Mouse (Mus musculus) hindbrain, embryonic 13.5 days (tissue): ENCODE measurements around the gene Plch2. TPM values are rescaled to one million over a fixed set of nuclear protein-coding genes. Genes with fewer than 3 reads are reported as not detected.

Experiments
- ATAC-seq: fragments of 200-750 bp; cut with Nextera tagmentation; 2 replicates; pipeline ENCODE4 v1.8.0; 2017; ENCODE audit warnings: moderate TSS enrichment; ENCODE audit not compliant: low FRiP score
- H3K27ac ChIP-seq: fragments of 300-500 bp; sonication (generic); 2 replicates; pipeline ENCODE4 v1.5.1; 2015; ENCODE audit warnings: inconsistent platforms, mild to moderate bottlenecking, moderate library complexity
- H3K27me3 ChIP-seq: fragments of 300-500 bp; sonication (generic); 2 replicates; pipeline ENCODE4 v1.6.1; 2015; ENCODE audit warnings: mild to moderate bottlenecking, inconsistent platforms
- H3K36me3 ChIP-seq: fragments of 300-500 bp; sonication (generic); 2 replicates; pipeline ENCODE4 v1.6.1; 2015; ENCODE audit warnings: mild to moderate bottlenecking, inconsistent platforms
- H3K4me1 ChIP-seq: fragments of 300-500 bp; sonication (generic); replicated peaks from 2 replicates; pipeline ENCODE4 v1.6.1; 2015; ENCODE audit warnings: inconsistent platforms
- H3K4me2 ChIP-seq: fragments of 300-500 bp; sonication (generic); 2 replicates; pipeline ENCODE4 v1.6.1; 2015; ENCODE audit warnings: inconsistent platforms, mild to moderate bottlenecking, moderate library complexity
- H3K4me3 ChIP-seq: fragments of 300-500 bp; sonication (generic); 2 replicates; pipeline ENCODE4 v1.5.1; 2015; ENCODE audit warnings: mild to moderate bottlenecking, inconsistent platforms
- H3K9ac ChIP-seq: fragments of 300-500 bp; sonication (generic); 2 replicates; pipeline ENCODE4 v1.6.1; 2015; ENCODE audit warnings: mild to moderate bottlenecking, inconsistent platforms
- H3K9me3 ChIP-seq: fragments of 300-500 bp; sonication (generic); 2 replicates; pipeline ENCODE4 v1.6.1; 2016; ENCODE audit warnings: inconsistent platforms
- WGBS: fragments of 180-500 bp; shearing (Covaris S2); methylation state at CpG from one replicate; pipeline ENCODE4 v1.1.7; 2015; 5-methylcytosine and 5-hydroxymethylcytosine counted together
- polyA plus RNA-seq: library from polyadenylated mRNA; unstranded; fragments of >200 nt; fragmentation: Nextera tagmentation; extraction: Ambion mirVana; gene quantifications from 2 replicates; pipeline ENCODE4 v1.2.1, GENCODE M21; 2015

The Plch2 gene
- polyA plus RNA-seq, 1 experiment from 2014 or later = 8.4 TPM

- Histone ChIP-seq H3K27me3 (peaks cover 42% of the 10 kb centered on the region), H3K4me2 (peak within 1 kb of the TSS; percentile 89), H3K9ac (peak within 1 kb of the TSS; percentile 90), H3K36me3 (no peaks in the 10 kb centered on the region), H3K4me3 (peak within 1 kb of the TSS; percentile 78), H3K27ac (peak within 1 kb of the TSS; percentile 97), H3K4me1 (peaks cover 81% of the 10 kb centered on the region), H3K9me3 (no peaks in the 10 kb centered on the region)
- ATAC-seq = peak; percentile 55
- WGBS = under 1% methylated on average over 60 of the region's 65 CpGs
These were observed 95.8 kb downstream of the Plch2 start, which contains the start of gene Hes5 for GRCm38 (mm10) chr4:154960690-154961225. Gene Hes5 (plus strand): TSS chr4:154960923.

GRCm38 (mm10) chr4:154960021-154960689 is 96.4 kb downstream of the Plch2 start:
- Histone ChIP-seq H3K4me3 (peak overlapping the region; percentile 78), H3K4me1 (peaks cover 75% of the 10 kb centered on the region), H3K9me3 (no peaks in the 10 kb centered on the region), H3K36me3 (no peaks in the 10 kb centered on the region), H3K27ac (peak overlapping the region; percentile 97), H3K27me3 (peaks cover 45% of the 10 kb centered on the region), H3K9ac (peak overlapping the region; percentile 90), H3K4me2 (peak overlapping the region; percentile 89)
- ATAC-seq = peak; percentile 51; the same call in 1 of the 2 replicates
- WGBS = 9% methylated on average over 20 of the region's 20 CpGs

- H3K27me3 ChIP-seq = peaks cover 60% of the 10 kb centered on the region
- WGBS = 8% methylated on average over 8 of the region's 8 CpGs
- 0 out of 2 replicates have a peak overlapping the region, but pooled peaks have one; percentile 7 for H3K9ac ChIP-seq
- H3K4me1 ChIP-seq = peaks cover 76% of the 10 kb centered on the region
- peak overlapping the region; percentile 4; the same call in 1 of the 2 replicates for H3K27ac ChIP-seq
- peak overlapping the region; percentile 39 for H3K4me2 ChIP-seq
- no peak for ATAC-seq
- H3K9me3 ChIP-seq = no peaks in the 10 kb centered on the region
- no peaks in the 10 kb centered on the region for H3K36me3 ChIP-seq
- H3K4me3 ChIP-seq = no peak overlapping the region
These were observed 98.0 kb downstream of the Plch2 start for GRCm38 (mm10) chr4:154958621-154959020.

- H3K27me3 ChIP-seq = peaks cover 63% of the 10 kb centered on the region
- 0 out of 2 replicates have a peak overlapping the region, but pooled peaks have one; percentile 0 for H3K4me3 ChIP-seq
These were observed 98.4 kb downstream of the Plch2 start for GRCm38 (mm10) chr4:154958171-154958570.

GRCm38 (mm10) chr4:154957289-154957993 is 99.1 kb downstream of the Plch2 start:
- no peaks in the 10 kb centered on the region for H3K36me3 ChIP-seq
- H3K4me2 ChIP-seq = peak overlapping the region; percentile 39
- no peaks in the 10 kb centered on the region for H3K9me3 ChIP-seq
- peaks cover 64% of the 10 kb centered on the region for H3K27me3 ChIP-seq
- 22% methylated on average over 13 of the region's 13 CpGs for WGBS
- H3K4me3 ChIP-seq = 0 out of 2 replicates have a peak overlapping the region, but pooled peaks have one; percentile 0
- H3K27ac ChIP-seq = peak overlapping the region; percentile 18
- peak overlapping the region; percentile 7; the same call in 1 of the 2 replicates for H3K9ac ChIP-seq
- no peak for ATAC-seq
- peaks cover 75% of the 10 kb centered on the region for H3K4me1 ChIP-seq

More at GRCm38 (mm10) chr4:154958171-154958570, 98.4 kb downstream of the Plch2 start:
- peak overlapping the region; percentile 7; the same call in 1 of the 2 replicates for H3K9ac ChIP-seq
- no peaks in the 10 kb centered on the region for H3K9me3 ChIP-seq
- WGBS = 2% methylated on average over 15 of the region's 15 CpGs
- H3K27ac ChIP-seq = peak overlapping the region; percentile 18
- H3K4me2 ChIP-seq = peak overlapping the region; percentile 39
- peaks cover 75% of the 10 kb centered on the region for H3K4me1 ChIP-seq
- ATAC-seq = peak; percentile 29; the same call in 1 of the 2 replicates
- H3K36me3 ChIP-seq = no peaks in the 10 kb centered on the region

GRCm38 (mm10) chr4:154956604-154957003 is 100.0 kb downstream of the Plch2 start:
- WGBS = 17% methylated on average over 9 of the region's 9 CpGs
- Histone ChIP-seq H3K4me1 (peaks cover 69% of the 10 kb centered on the region), H3K4me2 (no peak overlapping the region), H3K36me3 (no peaks in the 10 kb centered on the region), H3K4me3 (no peak overlapping the region), H3K27me3 (peaks cover 61% of the 10 kb centered on the region), H3K9ac (no peak overlapping the region), H3K27ac (no peak overlapping the region), H3K9me3 (no peaks in the 10 kb centered on the region)
- no peak for ATAC-seq

- Histone ChIP-seq H3K27ac (no peak overlapping the region), H3K4me1 (peaks cover 54% of the 10 kb centered on the region), H3K36me3 (no peaks in the 10 kb centered on the region), H3K9ac (no peak overlapping the region), H3K4me2 (peak overlapping the region; percentile 35), H3K4me3 (no peak overlapping the region), H3K27me3 (peaks cover 49% of the 10 kb centered on the region), H3K9me3 (no peaks in the 10 kb centered on the region)
- WGBS = under 1% methylated on average over 26 of the region's 26 CpGs
- ATAC-seq = peak; percentile 31
These were observed 103.9 kb downstream of the Plch2 start for GRCm38 (mm10) chr4:154952461-154953241.

GRCm38 (mm10) chr4:154949589-154949982 is 107.0 kb downstream of the Plch2 start:
- ATAC-seq = no peak
- Histone ChIP-seq H3K4me3 (no peak overlapping the region; the same call in 1 of the 2 replicates), H3K9me3 (no peaks in the 10 kb centered on the region), H3K4me2 (peak overlapping the region; percentile 29; the same call in 1 of the 2 replicates), H3K36me3 (no peaks in the 10 kb centered on the region), H3K27ac (0 out of 2 replicates have a peak overlapping the region, but pooled peaks have one; percentile 80), H3K27me3 (peaks cover 35% of the 10 kb centered on the region), H3K9ac (0 out of 2 replicates have a peak overlapping the region, but pooled peaks have one; percentile 19), H3K4me1 (peaks cover 60% of the 10 kb centered on the region)
- WGBS = 2% methylated on average over 16 of the region's 16 CpGs

- no peaks in the 10 kb centered on the region for H3K36me3 ChIP-seq
- H3K27ac ChIP-seq = peak overlapping the region; percentile 80
- H3K4me1 ChIP-seq = peaks cover 56% of the 10 kb centered on the region
- H3K27me3 ChIP-seq = peaks cover 30% of the 10 kb centered on the region
- 37% methylated on average over 6 of the region's 6 CpGs for WGBS
- H3K4me2 ChIP-seq = peak overlapping the region; percentile 29; the same call in 1 of the 2 replicates
- H3K9ac ChIP-seq = 0 out of 2 replicates have a peak overlapping the region, but pooled peaks have one; percentile 19
- no peak for ATAC-seq
- no peak overlapping the region; the same call in 1 of the 2 replicates for H3K4me3 ChIP-seq
- no peaks in the 10 kb centered on the region for H3K9me3 ChIP-seq
These were observed 107.5 kb downstream of the Plch2 start for GRCm38 (mm10) chr4:154948940-154949588.

- H3K4me1 ChIP-seq = peaks cover 55% of the 10 kb centered on the region
- WGBS = 39% methylated on average over 14 of the region's 14 CpGs
These were observed 108.3 kb downstream of the Plch2 start for GRCm38 (mm10) chr4:154948066-154948939.

More at GRCm38 (mm10) chr4:154948066-154948939, 108.3 kb downstream of the Plch2 start:
- Histone ChIP-seq H3K36me3 (no peaks in the 10 kb centered on the region), H3K27ac (peak overlapping the region; percentile 80), H3K27me3 (peaks cover 24% of the 10 kb centered on the region), H3K4me3 (no peak overlapping the region), H3K4me2 (peak overlapping the region; percentile 21; the same call in 1 of the 2 replicates), H3K9me3 (no peaks in the 10 kb centered on the region), H3K9ac (no peak overlapping the region)
- ATAC-seq = peak; percentile 66
